Mouse (Mus musculus): Measurements from ENCODE around the gene Pknox2.

Pknox2 gene

GRCm38 (mm10) chr9:36942561-36942960 is 204.6 kb downstream of the Pknox2 start:
- DNase-seq (ENCODE audit: low spot score in 2 of 2), result no peak

- no peak for DNase-seq (ENCODE audit: low spot score in 2 of 2)
Observed at GRCm38 (mm10) chr9:36942131-36942530, 205.1 kb downstream of the Pknox2 start.

- DNase-seq (ENCODE audit: low spot score in 2 of 2), result no peak
Observed at GRCm38 (mm10) chr9:36941565-36941964, 205.6 kb downstream of the Pknox2 start.

- DNase-seq (ENCODE audit: low spot score in 2 of 2), result no peak
Observed at GRCm38 (mm10) chr9:36938601-36939078, 208.6 kb downstream of the Pknox2 start.

DNA sequence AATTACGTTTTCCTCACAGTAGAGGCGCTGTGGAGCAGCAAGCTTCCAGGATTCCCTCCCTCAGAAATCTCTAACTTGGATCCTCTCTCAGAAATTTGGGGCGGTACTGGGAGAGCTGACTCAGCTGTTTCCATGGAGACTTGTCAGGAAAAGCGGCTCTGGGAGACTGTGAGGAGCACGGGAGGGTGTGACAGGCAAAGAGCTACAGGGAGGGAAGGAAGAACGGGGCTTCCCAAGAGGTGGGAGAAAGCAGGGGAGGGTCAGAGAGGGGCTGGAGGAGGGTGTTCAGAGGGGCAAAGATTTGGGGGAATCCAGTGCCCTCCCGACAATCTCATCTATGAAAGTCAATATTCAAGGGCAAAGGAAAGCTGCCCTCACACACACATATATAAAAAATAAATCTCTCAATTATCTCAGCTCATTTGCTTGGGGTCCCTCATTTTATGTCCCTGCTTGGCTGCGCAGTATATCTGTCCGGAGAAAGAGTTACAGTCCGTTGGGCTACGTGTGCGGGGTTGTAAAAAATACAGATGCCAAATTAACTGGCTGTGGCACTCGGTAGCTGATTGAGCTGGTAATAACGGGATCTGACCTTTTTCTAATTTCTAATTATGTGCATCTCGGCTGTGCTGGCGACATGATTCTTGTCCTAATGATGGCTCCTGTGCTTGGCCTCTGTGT is 213.3 kb downstream of the Pknox2 start:
- DNase-seq (ENCODE audit: low spot score in 2 of 2), result peak; percentile 38 to 75

- DNase-seq (ENCODE audit: low spot score in 2 of 2), result no peak
Observed at GRCm38 (mm10) chr9:36932950-36933812, 214.0 kb downstream of the Pknox2 start.

GRCm38 (mm10) chr9:36931657-36932056 is 215.6 kb downstream of the Pknox2 start:
- DNase-seq (ENCODE audit: low spot score in 2 of 2), result no peak

DNA sequence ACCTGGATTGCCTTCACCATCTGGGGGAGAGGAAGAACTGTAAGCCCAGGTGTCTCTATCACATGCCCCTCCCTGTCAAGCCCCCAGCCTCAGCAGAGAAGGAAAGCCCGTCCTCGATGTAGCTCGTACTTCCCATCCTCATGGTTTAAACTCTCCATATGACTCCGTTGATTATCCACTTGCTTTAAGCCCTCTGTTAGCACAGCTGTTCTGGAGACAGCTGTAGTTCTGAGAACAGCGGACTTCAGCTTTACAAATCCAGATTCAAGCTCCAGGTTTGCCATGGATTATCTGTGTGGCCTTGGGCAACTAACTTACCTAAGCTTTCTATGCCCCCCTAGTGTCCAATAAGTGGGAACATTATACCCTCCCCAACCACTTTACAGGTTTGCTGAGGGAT is 223.5 kb downstream of the Pknox2 start:
- no peak for DNase-seq (ENCODE audit: low spot score in 2 of 2)

- DNase-seq (ENCODE audit: low spot score in 2 of 2), result no peak
Observed at GRCm38 (mm10) chr9:36921718-36922415, 225.3 kb downstream of the Pknox2 start.

- no peak for DNase-seq (ENCODE audit: low spot score in 2 of 2)
Observed at GRCm38 (mm10) chr9:36919472-36919871, 227.7 kb downstream of the Pknox2 start.

DNA sequence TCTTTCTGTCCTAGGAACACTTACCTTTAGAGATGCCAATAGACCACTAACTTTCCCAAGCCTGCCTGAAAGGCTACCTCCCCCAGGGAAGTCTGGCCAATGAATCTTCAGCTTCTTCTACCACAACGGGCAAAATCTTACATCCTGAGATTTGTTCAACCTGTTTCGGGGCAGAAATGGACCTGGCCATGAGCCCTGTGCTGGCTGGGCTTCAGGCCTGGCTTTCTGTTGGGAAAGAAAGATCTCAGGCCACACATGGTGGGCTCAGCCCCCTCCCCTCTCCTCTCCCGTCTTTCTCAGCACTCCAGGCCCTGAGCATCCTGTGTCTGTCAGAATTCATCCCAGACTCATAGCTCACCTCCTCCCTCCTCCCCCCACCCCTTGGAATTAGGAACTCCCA is 228.6 kb downstream of the Pknox2 start:
- no peak for DNase-seq (ENCODE audit: low spot score in 2 of 2)

DNA sequence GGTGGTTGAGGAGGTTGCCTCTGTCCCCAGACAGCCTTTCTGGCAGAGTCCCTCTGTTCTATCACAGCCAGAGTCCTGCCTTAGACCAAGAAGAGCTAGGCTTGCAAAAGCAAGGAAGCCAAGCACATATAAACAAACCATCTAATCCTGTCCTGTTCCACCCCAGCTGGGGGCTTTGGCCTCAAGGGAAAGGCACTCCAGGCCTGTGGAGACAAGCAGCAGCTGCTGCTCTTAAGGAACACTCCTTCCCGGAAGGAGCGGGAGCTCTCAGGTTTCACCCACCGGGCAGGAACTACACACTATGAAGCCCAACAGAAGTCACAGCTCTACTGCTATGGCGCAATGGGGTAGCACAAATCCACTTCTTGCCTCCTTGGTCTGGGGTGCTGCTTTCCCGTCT is 230.3 kb downstream of the Pknox2 start:
- no peak for DNase-seq (ENCODE audit: low spot score in 2 of 2)

DNA sequence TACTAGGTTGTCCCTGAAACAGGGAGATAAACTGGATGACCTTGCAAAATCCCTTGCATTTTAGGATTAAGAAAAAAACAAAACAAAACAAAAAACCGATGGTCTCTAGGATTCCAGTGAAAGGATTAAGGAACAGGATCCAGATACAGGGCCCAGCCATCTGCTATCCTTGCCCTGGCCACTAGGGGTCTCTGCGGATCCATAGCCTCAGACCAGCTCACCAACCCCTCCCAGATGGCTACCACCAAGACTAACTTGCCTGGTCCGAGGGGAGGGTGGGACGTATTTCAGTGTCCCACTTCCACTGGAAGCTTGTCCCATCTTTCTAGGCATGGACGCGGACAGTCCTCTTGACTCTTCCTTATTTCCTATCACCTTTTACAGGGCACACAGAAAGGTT is 230.8 kb downstream of the Pknox2 start:
- DNase-seq (ENCODE audit: low spot score in 2 of 2), result peak; percentile 69 to 86

DNA sequence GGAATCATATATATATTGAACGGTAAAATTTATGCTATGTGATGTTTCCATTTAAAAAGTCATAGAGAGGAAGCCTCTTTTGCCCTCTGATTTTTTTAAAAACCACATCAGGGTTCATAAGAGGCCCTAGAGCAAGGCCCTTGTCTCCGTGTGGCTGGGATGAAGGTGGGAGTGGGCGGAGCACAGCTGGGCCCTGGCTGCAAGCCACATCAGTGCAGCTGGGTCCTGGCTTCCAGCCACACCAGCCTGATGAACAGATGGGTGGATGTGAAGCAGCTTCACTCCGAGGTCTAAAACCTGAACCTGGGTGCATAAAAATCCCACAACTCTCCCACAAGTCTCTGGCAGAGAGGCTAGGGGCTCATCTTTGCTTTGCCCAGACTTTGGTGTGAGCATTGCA is 241.8 kb downstream of the Pknox2 start:
- DNase-seq (ENCODE audit: low spot score in 2 of 2), result peak in 1 of 2 experiments; percentile 51

DNA sequence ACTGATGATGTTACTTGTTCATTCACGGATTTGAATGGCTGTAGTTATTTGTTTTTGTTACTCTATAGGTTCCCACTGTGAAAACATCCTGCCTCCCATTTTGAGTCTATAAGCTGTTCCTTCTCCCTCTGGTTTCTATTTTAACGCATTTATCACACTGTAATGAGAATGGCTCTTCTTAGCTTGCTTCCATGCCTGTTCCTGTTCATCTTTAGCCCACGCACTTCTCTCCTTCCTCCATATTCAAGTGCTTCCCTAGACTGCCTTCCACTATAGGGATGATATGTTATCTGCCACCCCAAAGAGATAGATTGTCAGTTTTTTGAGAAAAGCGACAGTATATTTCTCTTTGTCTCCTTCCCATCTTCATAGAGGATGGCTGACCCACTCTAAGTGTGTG is 246.7 kb downstream of the Pknox2 start:
- DNase-seq (ENCODE audit: low spot score in 2 of 2), result no peak

DNA sequence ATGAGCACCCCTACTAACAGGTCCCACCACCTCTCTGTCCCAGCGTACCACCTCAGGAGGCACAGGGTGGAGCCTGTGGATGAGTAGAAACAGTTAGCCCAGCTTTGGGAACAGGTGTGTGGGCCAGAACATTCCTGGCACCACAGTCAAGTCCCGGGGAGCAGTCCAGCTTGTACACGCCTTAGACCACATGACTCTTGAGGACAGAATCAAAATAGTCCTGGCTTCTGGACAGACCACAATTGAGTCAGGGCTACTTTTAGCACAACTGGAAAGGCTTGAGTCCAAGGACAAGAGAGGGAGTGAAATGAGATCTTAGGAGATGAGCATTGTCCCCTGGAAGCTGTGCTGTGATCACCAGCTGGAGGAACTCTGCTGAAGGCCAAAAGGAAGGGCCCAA is 248.6 kb downstream of the Pknox2 start:
- DNase-seq (ENCODE audit: low spot score in 2 of 2), result no peak

- peak; percentile 32 to 73 for DNase-seq (ENCODE audit: low spot score in 2 of 2)
Observed at GRCm38 (mm10) chr9:36895009-36895693, 252.1 kb downstream of the Pknox2 start.

GRCm38 (mm10) chr9:36894242-36894641 is 253.0 kb downstream of the Pknox2 start:
- no peak for DNase-seq (ENCODE audit: low spot score in 2 of 2)

DNA sequence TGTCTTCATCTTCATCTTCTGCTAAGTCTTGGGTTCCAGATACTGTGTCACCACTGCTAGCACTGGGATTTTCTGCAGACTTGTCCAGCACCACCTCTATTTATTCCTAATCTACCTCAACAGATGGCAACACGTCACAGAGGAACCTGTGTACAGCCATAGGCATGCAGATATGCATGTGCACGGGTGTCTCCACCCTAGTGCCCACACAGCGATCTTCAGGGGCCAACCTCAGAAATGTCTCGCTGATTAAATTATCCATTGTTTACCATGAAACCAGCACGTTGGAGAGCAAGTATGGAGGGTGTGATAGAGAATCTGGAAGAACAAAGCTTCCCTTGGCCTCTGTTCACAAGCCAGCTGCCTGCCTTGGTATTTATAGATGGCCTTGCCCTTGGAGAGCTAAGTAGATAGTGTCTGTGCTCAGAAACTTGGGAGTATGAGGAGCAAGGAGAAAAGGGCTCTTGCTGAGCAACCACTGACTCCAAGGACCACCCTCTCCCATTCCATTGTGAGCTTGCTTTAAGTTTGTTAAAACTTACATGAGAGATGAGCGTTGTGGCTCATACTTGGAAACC is 253.7 kb downstream of the Pknox2 start:
- no peak for DNase-seq (ENCODE audit: low spot score in 2 of 2)

GRCm38 (mm10) chr9:36890552-36890951 is 256.7 kb downstream of the Pknox2 start:
- DNase-seq (ENCODE audit: low spot score in 2 of 2), result peak; percentile 41 to 58

DNA sequence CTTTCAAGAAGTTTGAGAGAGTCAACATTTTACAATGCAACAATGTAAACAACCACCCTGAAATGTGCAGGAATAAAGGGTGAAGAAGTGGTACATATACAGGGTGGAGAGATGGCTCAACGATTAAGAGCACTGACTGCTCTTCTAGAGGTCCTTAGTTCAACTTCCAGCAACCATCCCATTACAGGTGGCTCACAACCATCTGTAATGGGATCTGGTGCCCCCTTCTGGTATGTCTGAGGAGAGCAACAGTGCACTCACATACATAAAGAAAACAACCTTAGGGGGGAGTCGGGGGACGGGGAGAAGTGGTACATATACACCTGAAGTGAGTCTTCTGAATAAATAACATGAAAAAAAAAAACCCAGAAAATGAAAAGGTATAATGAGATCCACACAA is 262.0 kb downstream of the Pknox2 start:
- DNase-seq (ENCODE audit: low spot score in 2 of 2), result no peak

Measured in cerebellum, postnatal 4 days (tissue).